Mouse (Mus musculus) limb, embryonic 10.5 days (tissue): ENCODE data around the gene Tpst2. TPM values are rescaled to one million over a fixed set of nuclear protein-coding genes. Genes with fewer than 3 reads are reported as not detected.
A peak's percentile ranks its signal among the peaks of the same experiment; 100 is the strongest.

Experiments
- DNase-seq: peaks from one replicate; pipeline ENCODE4 v3.0.0-alpha.2; 2017; ENCODE audit warnings: low spot score
- H3K27ac ChIP-seq: fragments of 300-500 bp; sonication (generic); 2 replicates; pipeline ENCODE4 v1.5.1; 2016; ENCODE audit warnings: mild to moderate bottlenecking
- H3K27me3 ChIP-seq: fragments of 300-500 bp; sonication (generic); 2 replicates; pipeline ENCODE4 v1.6.1; 2016; ENCODE audit warnings: low read depth, mild to moderate bottlenecking; ENCODE audit not compliant: poor library complexity, severe bottlenecking
- H3K36me3 ChIP-seq: fragments of 300-500 bp; sonication (generic); 2 replicates; pipeline ENCODE4 v1.6.1; 2016; ENCODE audit warnings: mild to moderate bottlenecking, moderate library complexity
- H3K4me1 ChIP-seq: fragments of 300-500 bp; sonication (generic); 2 replicates; pipeline ENCODE4 v1.6.1; 2016
- H3K4me3 ChIP-seq: fragments of 300-500 bp; sonication (generic); 2 replicates; pipeline ENCODE4 v1.5.1; 2016; ENCODE audit warnings: mild to moderate bottlenecking, moderate library complexity
- H3K9me3 ChIP-seq: fragments of 300-500 bp; sonication (generic); replicated peaks from 2 replicates; pipeline ENCODE4 v1.6.1; 2016; ENCODE audit warnings: mild to moderate bottlenecking
- WGBS: fragments of 180-500 bp; shearing (Covaris S2); methylation state at CpG from one replicate; pipeline ENCODE4 v1.1.7; 2016; 5-methylcytosine and 5-hydroxymethylcytosine counted together
- polyA plus RNA-seq: library from polyadenylated mRNA; unstranded; fragments of >200 nt; fragmentation: Nextera tagmentation; extraction: Ambion mirVana; gene quantifications from 2 replicates; pipeline ENCODE4 v1.2.1, GENCODE M21; 2016

The Tpst2 gene
- polyA plus RNA-seq, 1 experiment from 2014 or later = 38.0 TPM

GRCm38 (mm10) chr5:112277906-112278470, 1.5 kb downstream of the Tpst2 start:
- 0 out of 2 replicates have a peak overlapping the region, but pooled peaks have one; percentile 82 for H3K4me3 ChIP-seq
- H3K27me3 ChIP-seq = no peaks in the 10 kb centered on the region
- H3K27ac ChIP-seq = no peak overlapping the region
- H3K36me3 ChIP-seq = no peaks in the 10 kb centered on the region; the same call in 1 of the 2 replicates
- no peak for DNase-seq
- peaks cover 71% of the 10 kb centered on the region for H3K4me1 ChIP-seq
- no peaks in the 10 kb centered on the region for H3K9me3 ChIP-seq
- whole genome bisulfite sequencing = 91% methylated on average over 11 of the region's 11 CpGs

DNA sequence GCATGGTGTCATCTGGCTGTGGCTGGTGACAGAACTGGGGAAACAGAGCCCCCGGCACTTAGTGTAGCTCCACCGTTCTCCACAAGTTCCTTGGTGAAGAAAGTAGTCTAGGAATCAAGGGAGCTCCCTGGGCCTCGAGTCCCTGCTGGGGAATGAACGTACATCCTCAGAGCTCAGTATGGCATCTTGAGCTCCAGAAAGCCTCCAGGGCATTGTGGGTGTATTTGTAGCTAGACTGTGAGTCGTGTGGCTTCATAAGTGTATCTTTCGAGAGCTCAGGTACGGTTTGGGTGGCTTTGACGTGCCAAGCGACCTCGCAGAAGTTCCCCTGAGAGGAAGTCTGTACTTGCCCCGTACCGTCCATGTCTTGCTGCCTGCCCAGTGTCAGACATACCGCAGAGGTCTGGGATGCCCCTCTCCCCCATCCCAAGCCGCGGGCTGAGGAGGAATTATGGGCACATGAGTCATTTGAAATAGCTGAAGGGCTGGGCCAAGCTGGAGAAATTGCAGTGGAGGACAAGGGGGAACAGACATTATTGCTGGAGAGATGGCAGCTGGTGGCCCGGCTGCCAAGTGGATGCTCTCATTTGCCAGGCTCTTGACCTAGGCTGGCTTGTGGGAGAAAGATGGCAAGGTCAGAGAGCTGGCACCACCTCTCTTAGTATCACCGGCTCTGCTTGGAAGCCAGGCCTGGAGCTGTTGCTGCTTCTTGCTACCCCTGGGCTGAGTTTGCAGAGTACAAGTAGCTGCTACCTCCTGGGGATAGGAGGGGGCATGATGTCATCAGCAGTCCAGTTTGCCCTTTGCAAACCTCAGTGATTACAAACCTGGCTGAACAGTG, 2.9 kb downstream of the Tpst2 start:
- DNase-seq = no peak
- whole genome bisulfite sequencing = 91% methylated on average over 17 of the region's 17 CpGs
- H3K27ac ChIP-seq = 0 out of 2 replicates have a peak overlapping the region, but pooled peaks have one; percentile 46

DNA sequence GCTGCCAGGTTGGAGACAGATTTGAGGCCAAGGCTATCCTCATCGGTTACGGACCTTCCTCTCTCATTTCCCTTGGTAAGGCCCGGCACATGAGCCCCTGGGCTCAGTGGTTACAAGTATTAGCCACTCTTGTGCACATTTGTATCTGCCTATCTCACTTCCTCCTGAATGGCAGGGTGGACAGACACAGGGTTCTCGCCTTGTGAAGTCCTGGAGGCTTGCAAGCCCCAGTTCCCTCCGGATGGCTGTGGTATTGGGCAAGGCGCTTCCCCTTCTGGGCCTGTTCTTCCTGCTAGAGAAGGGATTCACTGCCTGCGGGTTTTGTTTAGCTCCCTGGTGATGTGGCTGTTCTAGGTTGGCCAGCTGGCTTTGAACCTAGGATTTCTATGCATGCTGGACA, 3.7 kb downstream of the Tpst2 start:
- H3K36me3 ChIP-seq = no peaks in the 10 kb centered on the region; the same call in 1 of the 2 replicates
- no peak overlapping the region; the same call in 1 of the 2 replicates for H3K4me3 ChIP-seq
- peaks cover 74% of the 10 kb centered on the region for H3K4me1 ChIP-seq
- peak overlapping the region; percentile 46; the same call in 1 of the 2 replicates for H3K27ac ChIP-seq
- 88% methylated on average over 7 of the region's 7 CpGs for WGBS
- no peaks in the 10 kb centered on the region for H3K9me3 ChIP-seq
- H3K27me3 ChIP-seq = no peaks in the 10 kb centered on the region
- no peak for DNase-seq

More for the DNA sequence above, 2.9 kb downstream of the Tpst2 start:
- Histone ChIP-seq H3K36me3 (no peaks in the 10 kb centered on the region; the same call in 1 of the 2 replicates), H3K9me3 (no peaks in the 10 kb centered on the region), H3K4me1 (peaks cover 80% of the 10 kb centered on the region), H3K4me3 (no peak overlapping the region), H3K27me3 (no peaks in the 10 kb centered on the region)

DNA sequence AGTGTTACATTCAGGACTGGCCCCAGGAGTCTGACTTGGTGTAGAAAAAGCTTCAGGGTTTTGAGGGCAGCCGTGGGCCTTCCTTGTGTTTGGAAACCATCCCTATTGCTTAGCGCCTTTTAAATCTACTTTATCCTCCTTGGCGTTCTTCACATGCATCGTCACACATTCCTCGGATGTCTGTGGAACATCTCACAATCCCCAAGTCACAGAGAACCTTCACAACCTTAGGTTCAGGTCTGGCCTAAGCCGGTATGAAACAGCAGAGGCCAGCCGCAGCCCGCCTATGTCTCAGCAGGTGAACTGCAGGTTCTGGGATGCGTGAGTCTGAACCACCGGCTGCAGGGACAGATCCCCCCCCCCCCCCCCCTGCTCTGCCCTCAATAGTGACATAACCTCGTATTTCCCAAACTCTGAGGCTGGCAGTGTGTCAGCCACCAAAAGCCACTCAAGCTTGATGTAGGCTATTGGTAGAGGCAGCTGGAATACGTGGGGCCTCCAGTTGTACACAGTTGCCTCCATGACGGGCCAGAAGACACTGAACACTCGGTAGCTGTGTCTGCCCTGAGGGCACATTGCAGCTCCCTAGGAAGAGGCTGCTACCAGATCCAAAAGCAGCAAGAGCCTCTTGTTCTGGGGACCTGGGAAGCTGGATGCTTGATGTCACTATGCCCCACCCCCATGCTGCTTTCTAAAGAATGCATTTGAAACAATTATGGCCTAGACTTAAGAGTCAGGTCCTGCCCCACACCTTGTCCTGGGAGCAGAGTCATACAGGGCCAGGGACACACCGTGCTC, 4.6 kb downstream of the Tpst2 start:
- H3K27me3 ChIP-seq = no peaks in the 10 kb centered on the region
- no peak overlapping the region for H3K4me3 ChIP-seq
- DNase-seq = no peak
- 0 out of 2 replicates have a peak overlapping the region, but pooled peaks have one; percentile 46 for H3K27ac ChIP-seq
- H3K9me3 ChIP-seq = no peaks in the 10 kb centered on the region
- peaks cover 4% of the 10 kb centered on the region; the same call in 1 of the 2 replicates for H3K36me3 ChIP-seq
- H3K4me1 ChIP-seq = peaks cover 65% of the 10 kb centered on the region
- WGBS = 69% methylated on average over 15 of the region's 15 CpGs

GRCm38 (mm10) chr5:112281676-112282075, 5.2 kb downstream of the Tpst2 start:
- Histone ChIP-seq H3K9me3 (no peaks in the 10 kb centered on the region), H3K36me3 (peaks cover 7% of the 10 kb centered on the region), H3K27me3 (no peaks in the 10 kb centered on the region), H3K4me1 (peaks cover 66% of the 10 kb centered on the region), H3K4me3 (no peak overlapping the region), H3K27ac (no peak overlapping the region)
- no peak for DNase-seq
- 89% methylated on average over 4 of the region's 4 CpGs for WGBS

DNA sequence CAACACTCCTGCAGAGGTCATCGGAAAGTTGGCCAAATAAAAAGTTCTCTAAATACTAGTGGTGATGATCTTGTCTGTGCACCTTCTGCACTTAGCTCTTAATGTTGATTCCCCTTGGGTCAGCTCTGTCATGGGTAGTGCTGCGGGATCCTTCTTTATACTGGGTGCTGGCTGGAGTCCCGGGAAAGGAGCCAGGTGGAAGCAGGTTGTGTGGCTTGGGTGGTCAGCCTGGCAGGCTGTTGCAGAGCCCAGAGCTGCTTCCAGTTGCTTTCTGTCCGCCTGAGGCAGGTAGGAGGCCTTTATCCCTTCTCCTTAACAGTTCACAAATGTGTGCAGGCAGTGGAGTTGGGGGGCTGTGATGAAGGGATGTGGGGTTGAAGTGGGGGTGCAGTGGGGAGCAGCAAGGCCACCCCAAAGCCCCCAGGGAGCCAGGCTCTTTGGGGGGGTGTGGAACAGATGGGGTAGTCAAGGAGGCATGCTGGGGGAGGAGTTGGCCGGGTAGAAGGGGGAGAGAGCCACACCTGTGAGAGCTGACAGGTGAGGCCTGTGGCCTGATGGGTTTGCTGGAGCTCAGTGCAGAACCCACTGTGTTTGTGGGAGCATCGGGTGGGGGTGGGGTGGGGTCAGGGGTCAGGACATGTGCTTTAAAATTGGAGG, 5.8 kb downstream of the Tpst2 start:
- 73% methylated on average over 6 of the region's 6 CpGs for WGBS
- Histone ChIP-seq H3K27ac (no peak overlapping the region), H3K9me3 (no peaks in the 10 kb centered on the region), H3K36me3 (peaks cover 7% of the 10 kb centered on the region), H3K4me1 (peaks cover 64% of the 10 kb centered on the region), H3K27me3 (no peaks in the 10 kb centered on the region), H3K4me3 (no peak overlapping the region)
- DNase-seq = no peak

DNA sequence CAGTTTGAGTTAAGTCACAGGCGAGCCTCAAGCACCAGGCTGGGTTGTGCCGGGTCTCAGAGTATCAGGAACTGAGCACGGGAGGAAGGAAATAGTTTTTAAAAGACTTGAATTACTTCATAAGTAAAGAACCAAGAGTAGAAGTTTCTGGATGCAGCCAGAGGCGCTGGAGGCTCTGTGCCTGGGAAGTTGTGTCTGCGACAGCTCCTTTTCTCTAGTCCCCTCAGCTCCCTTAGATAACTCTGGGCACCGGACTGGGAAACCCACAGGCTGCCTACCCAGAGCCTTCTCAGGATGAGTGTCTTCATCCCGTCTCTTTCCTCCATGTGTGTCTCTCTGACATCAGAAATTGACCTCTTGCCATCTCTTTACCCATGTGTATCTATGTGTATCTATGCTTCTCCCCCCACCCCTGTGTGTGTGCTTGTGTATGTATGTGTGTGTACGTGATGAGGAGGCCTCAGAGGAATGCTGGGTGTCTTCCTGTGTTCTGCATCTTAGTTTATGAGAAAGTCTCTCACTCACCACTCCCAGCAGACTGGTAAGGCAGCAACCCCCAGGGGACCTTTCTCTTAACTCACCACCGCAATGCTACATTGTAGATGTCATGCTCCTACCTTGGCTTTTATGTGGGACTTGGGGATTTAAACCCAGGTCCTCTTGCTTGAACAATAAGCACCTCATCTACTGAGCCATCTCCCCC, 6.4 kb downstream of the Tpst2 start:
- Histone ChIP-seq H3K9me3 (no peaks in the 10 kb centered on the region), H3K36me3 (peaks cover 7% of the 10 kb centered on the region), H3K27me3 (no peaks in the 10 kb centered on the region), H3K4me3 (no peak overlapping the region), H3K4me1 (peaks cover 57% of the 10 kb centered on the region), H3K27ac (no peak overlapping the region)
- whole genome bisulfite sequencing = 77% methylated on average over 9 of the region's 9 CpGs
- no peak for DNase-seq

GRCm38 (mm10) chr5:112283543-112284202, 7.2 kb downstream of the Tpst2 start:
- Histone ChIP-seq H3K36me3 (peaks cover 7% of the 10 kb centered on the region), H3K27me3 (no peaks in the 10 kb centered on the region), H3K4me3 (no peak overlapping the region), H3K27ac (peak overlapping the region; percentile 62), H3K9me3 (no peaks in the 10 kb centered on the region), H3K4me1 (peaks cover 50% of the 10 kb centered on the region)
- no peak for DNase-seq
- 71% methylated on average over 10 of the region's 10 CpGs for WGBS

DNA sequence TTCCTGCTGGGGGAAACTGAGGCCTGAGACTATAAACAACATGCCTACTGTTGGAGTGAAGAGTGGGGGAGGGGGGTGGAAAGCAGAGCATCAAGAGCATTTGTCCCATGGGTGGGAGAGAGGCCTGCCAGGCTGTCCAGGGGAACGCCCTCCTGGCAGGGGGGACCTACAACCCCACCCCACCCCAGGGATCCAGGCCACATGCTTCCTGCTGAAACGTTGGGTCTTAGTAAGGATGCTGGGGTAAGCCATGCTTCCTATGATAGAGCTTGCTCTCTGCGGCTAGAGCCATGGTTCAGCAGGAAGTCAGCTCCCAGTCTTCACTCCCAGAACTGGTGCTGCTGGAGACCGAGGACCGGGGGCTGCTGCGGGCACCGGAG, 7.7 kb downstream of the Tpst2 start:
- Histone ChIP-seq H3K27me3 (no peaks in the 10 kb centered on the region), H3K27ac (peak overlapping the region; percentile 62), H3K4me1 (peaks cover 46% of the 10 kb centered on the region), H3K4me3 (no peak overlapping the region), H3K36me3 (peaks cover 7% of the 10 kb centered on the region), H3K9me3 (no peaks in the 10 kb centered on the region)
- WGBS = 76% methylated on average over 7 of the region's 7 CpGs
- no peak for DNase-seq

- H3K27ac ChIP-seq = no peak overlapping the region
- no peaks in the 10 kb centered on the region for H3K27me3 ChIP-seq
- DNase-seq = no peak
- H3K4me3 ChIP-seq = no peak overlapping the region
- 91% methylated on average over 7 of the region's 7 CpGs for WGBS
- peaks cover 7% of the 10 kb centered on the region; the same call in 1 of the 2 replicates for H3K36me3 ChIP-seq
- no peaks in the 10 kb centered on the region for H3K9me3 ChIP-seq
- peaks cover 34% of the 10 kb centered on the region for H3K4me1 ChIP-seq
These were observed 9.1 kb downstream of the Tpst2 start for GRCm38 (mm10) chr5:112285548-112286085.

DNA sequence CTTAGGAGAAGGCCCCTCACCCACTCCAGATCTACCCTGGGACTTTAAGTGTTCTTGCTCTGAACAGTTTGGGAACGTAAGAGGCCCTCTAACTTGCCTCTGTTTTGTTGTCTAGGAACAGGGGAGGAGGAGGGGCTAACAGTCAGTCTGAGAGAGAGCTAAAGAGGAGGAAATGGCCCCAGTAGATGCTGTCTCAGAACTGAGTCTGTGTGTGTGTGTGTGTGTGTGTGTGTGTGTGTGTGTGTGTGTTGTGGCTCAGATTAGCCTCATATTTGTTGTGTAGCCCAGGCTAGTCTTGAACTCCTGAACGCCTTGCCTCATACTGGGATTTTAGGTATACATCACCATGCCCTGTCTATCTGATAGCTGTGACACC, 10.1 kb downstream of the Tpst2 start:
- Histone ChIP-seq H3K36me3 (peaks cover 7% of the 10 kb centered on the region; the same call in 1 of the 2 replicates), H3K4me1 (peaks cover 24% of the 10 kb centered on the region), H3K27ac (no peak overlapping the region), H3K27me3 (no peaks in the 10 kb centered on the region), H3K9me3 (no peaks in the 10 kb centered on the region), H3K4me3 (no peak overlapping the region)
- no peak for DNase-seq
- WGBS = 85% methylated on average over 2 of the region's 2 CpGs
